Mouse (Mus musculus) forebrain, embryonic 16.5 days (tissue): ENCODE measurements around the gene Nsfl1c. TPM values are rescaled to one million over a fixed set of nuclear protein-coding genes. Genes with fewer than 3 reads are reported as not detected.

Experiments
- ATAC-seq: fragments of 200-750 bp; cut with Nextera tagmentation; 2 replicates; pipeline ENCODE4 v1.8.0; 2017; ENCODE audit warnings: mild to moderate bottlenecking, moderate library complexity
- H3K27ac ChIP-seq: fragments of 300-500 bp; sonication (generic); 2 replicates; pipeline ENCODE4 v1.5.1; 2014; ENCODE audit warnings: low read length, control low read depth
- H3K27me3 ChIP-seq: fragments of 300-500 bp; sonication (generic); replicated peaks from 2 replicates; pipeline ENCODE4 v1.6.1; 2014; ENCODE audit warnings: low read length; ENCODE audit not compliant: control insufficient read depth, insufficient read depth
- H3K36me3 ChIP-seq: fragments of 300-500 bp; sonication (generic); 2 replicates; pipeline ENCODE4 v1.6.1; 2014; ENCODE audit not compliant: control insufficient read depth, insufficient read depth
- H3K4me1 ChIP-seq: fragments of 300-500 bp; sonication (generic); replicated peaks from 2 replicates; pipeline ENCODE4 v1.6.1; 2014; ENCODE audit warnings: low read length; ENCODE audit not compliant: control insufficient read depth, insufficient read depth
- H3K4me2 ChIP-seq: fragments of 300-500 bp; sonication (generic); 2 replicates; pipeline ENCODE4 v1.6.1; 2014; ENCODE audit warnings: mild to moderate bottlenecking, low read length, control low read depth
- H3K4me3 ChIP-seq: fragments of 300-500 bp; sonication (generic); replicated peaks from 2 replicates; pipeline ENCODE4 v1.5.1; 2014; ENCODE audit warnings: mild to moderate bottlenecking, low read length, control low read depth
- H3K9ac ChIP-seq: fragments of 300-500 bp; sonication (generic); replicated peaks from 2 replicates; pipeline ENCODE4 v1.6.1; 2014; ENCODE audit warnings: low read depth, low read length, control low read depth
- H3K9me3 ChIP-seq: fragments of 300-500 bp; sonication (generic); 2 replicates; pipeline ENCODE4 v1.6.1; 2016; ENCODE audit warnings: low read length; ENCODE audit not compliant: control insufficient read depth
- WGBS: fragments of 180-500 bp; shearing (Covaris S2); extraction: QIAGEN DNeasy Blood & Tissue Kit; methylation state at CpG from one replicate; pipeline ENCODE4 v1.1.7; 2014; 5-methylcytosine and 5-hydroxymethylcytosine counted together
- polyA plus RNA-seq: library from polyadenylated mRNA; unstranded; fragments of >200 nt; fragmentation: Nextera tagmentation; extraction: Ambion mirVana; gene quantifications from 2 replicates; pipeline ENCODE4 v1.2.1, GENCODE M21; 2015

Nsfl1c gene
- polyA plus RNA-seq, 1 experiment from 2014 or later, result 287 TPM

DNA sequence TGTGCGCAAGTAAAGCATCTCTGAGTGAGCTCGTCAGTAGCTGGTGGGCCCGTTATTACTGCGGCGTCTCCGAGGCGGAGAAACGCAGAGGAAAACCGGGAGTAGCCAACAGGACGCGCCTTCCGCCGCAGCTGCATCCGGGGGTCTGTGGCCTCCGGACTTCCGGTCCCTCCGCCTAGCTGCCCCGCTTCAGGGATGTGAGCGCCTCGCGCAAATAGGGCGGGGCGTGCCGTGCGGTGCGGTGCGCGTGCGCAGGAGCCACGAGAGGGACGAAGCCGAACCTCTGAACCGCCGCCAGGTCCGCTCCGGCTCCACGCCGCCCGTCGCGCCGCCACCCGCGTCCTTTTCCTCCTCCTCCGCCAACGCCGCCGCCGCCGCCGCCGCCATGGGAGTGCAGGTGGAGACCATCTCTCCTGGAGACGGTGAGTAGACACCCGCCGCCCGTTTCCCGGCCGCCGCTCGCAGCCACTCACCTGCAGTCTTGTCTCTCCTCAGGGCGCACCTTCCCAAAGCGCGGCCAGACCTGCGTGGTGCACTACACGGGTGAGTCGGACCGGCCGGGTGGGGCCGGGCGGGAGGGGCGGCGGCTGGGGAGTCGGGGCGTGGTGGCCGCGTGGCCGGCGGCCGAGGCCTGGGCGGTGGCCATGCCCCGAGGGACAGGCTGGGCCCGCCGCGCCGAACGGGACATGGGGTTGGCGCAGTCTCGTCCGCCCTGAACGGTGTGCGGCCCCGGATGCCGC is 48.5 kb downstream of the Nsfl1c start, which contains the start of gene Fkbp1a:
TSS of gene Fkbp1a (plus strand) at position 161 of the 740 bp plus-strand sequence.
- Histone ChIP-seq H3K27me3 (no peaks in the 10 kb centered on the region), H3K4me1 (peaks cover 33% of the 10 kb centered on the region), H3K36me3 (peaks cover 8% of the 10 kb centered on the region; the same call in 1 of the 2 replicates), H3K27ac (peak within 1 kb of the TSS; percentile 81), H3K9ac (peak within 1 kb of the TSS; percentile 94), H3K9me3 (no peaks in the 10 kb centered on the region), H3K4me3 (peak within 1 kb of the TSS; percentile 91), H3K4me2 (peak within 1 kb of the TSS; percentile 83)
- ATAC-seq, result peak; percentile 98
- WGBS, result under 1% methylated on average over 90 of the region's 93 CpGs

DNA sequence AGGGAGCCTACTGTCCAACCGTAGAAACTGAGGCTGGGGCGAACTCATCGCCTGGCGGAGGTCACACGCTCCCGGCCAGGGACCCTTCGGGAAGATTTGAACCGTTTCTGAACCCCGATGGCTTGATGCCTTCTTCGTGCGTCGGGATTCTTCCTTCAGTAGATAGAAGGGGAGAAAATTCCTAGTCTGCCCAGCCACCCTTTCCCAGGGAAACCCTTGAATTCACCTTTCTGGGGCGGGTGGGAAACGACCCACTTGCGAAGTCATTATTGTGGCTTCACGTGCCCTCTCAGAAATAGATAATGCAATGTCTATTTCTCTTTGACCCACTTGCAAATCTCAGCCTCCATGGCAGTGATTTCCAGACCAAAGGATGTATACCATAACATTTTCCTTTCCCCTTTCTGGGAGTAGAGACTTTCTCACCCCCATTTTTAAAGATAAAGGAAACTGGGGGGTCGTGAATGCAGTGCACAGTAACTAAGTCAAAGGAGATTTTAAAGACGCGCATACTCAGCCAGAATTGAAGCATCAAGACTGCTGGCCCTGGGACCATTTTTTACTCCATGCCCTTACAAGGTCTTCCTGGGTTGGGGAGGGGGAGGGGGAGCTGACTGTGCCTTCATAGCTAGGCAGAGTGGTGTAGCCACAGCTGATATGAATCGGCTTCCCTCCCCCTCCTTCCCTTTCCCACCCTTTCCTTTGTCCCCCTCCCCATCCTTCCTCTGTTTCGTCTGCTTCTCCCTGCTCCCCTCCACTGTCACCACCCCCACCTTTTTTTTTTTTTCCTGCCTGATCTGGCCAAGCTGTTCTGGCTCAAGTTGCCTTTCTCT is 49.3 kb downstream of the Nsfl1c start:
- peaks cover 33% of the 10 kb centered on the region for H3K4me1 ChIP-seq
- no peaks in the 10 kb centered on the region for H3K9me3 ChIP-seq
- peak; percentile 15; the same call in 1 of the 2 replicates for ATAC-seq
- peak overlapping the region; percentile 79 for H3K27ac ChIP-seq
- WGBS, result 2% methylated on average over 21 of the region's 21 CpGs
- H3K9ac ChIP-seq, result peak overlapping the region; percentile 94
- H3K4me2 ChIP-seq, result peak overlapping the region; percentile 83
- peak overlapping the region; percentile 91 for H3K4me3 ChIP-seq
- H3K36me3 ChIP-seq, result peaks cover 8% of the 10 kb centered on the region; the same call in 1 of the 2 replicates
- no peaks in the 10 kb centered on the region for H3K27me3 ChIP-seq

DNA sequence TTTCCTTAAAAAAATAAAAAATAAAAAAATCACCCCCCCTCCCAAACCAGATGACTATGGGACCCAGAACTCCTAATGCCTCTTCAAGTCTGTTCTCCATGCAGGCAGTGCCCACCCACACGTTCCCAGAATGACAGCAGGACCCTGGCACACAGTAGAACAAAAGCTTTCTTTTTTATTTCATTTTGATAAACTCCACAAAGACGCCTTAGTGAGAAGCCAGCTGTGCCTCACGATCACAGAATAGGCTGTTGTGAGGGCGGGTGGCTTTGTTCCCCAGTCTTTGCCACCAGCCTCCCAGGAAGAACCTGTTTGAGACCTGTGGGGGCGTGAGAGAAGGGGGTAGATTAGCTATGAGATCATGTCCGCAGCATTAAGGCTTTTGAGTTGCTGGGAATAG is 50.7 kb downstream of the Nsfl1c start:
- WGBS, result 35% methylated on average over 6 of the region's 6 CpGs
- Histone ChIP-seq H3K4me1 (peaks cover 33% of the 10 kb centered on the region), H3K27me3 (no peaks in the 10 kb centered on the region), H3K27ac (no peak overlapping the region), H3K9ac (0 out of 2 replicates have a peak overlapping the region, but pooled peaks have one; percentile 9), H3K4me3 (no peak overlapping the region), H3K36me3 (peaks cover 8% of the 10 kb centered on the region; the same call in 1 of the 2 replicates), H3K4me2 (peak overlapping the region; percentile 83), H3K9me3 (no peaks in the 10 kb centered on the region)
- ATAC-seq, result no peak

DNA sequence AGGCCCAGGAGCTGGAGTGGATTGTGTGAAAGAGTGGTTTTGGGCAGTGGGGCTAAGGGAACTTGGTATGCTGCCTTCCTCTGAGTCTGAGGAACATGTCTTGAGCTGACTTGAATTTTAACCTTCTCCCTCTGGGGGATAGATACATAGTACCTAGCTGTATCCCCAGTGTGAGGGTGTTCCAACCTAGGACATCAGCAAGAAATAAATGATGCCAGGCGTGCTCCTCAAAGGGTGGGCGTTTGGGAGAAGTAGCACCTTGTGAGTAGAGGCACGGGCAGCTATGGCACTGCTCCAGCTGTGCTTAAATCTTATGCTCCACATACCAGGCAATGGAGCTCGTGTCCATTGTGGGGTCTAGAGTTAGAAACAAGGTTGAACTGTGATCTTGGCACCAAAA is 52.6 kb downstream of the Nsfl1c start:
- WGBS, result 94% methylated on average over 4 of the region's 4 CpGs
- Histone ChIP-seq H3K9me3 (no peaks in the 10 kb centered on the region), H3K4me2 (no peak overlapping the region), H3K27me3 (no peaks in the 10 kb centered on the region), H3K9ac (no peak overlapping the region), H3K4me1 (peaks cover 30% of the 10 kb centered on the region), H3K27ac (no peak overlapping the region), H3K4me3 (no peak overlapping the region), H3K36me3 (peaks cover 11% of the 10 kb centered on the region; the same call in 1 of the 2 replicates)
- ATAC-seq, result no peak

DNA sequence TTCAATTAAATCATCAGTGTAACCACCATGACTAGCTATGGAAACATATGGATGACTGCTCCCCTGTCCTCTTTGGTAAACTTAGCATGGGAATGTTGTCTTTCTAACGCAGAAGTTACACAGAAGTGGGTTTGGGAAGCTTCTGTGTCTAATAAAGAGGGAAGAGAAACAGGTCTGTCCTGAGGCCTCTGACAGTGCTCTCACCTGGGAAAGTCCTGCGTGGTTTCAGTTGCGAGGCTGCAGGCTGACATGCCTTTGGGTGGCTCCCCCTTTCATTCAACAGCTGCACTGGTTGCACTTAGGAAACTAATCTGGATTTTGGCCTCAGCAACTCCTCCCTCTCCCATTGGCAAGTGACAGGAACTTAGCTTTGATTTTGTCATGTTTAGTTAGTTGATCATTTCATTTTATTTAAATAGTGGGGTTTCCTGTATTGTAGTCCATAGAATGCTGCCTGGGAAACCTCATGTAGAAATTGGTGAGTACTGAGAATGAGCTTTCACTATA is 55.7 kb downstream of the Nsfl1c start:
- 95% methylated on average over 3 of the region's 3 CpGs for WGBS
- no peak for ATAC-seq

More for the DNA sequence above, 55.7 kb downstream of the Nsfl1c start:
- no peak overlapping the region for H3K4me3 ChIP-seq
- no peaks in the 10 kb centered on the region for H3K27me3 ChIP-seq
- no peak overlapping the region for H3K9ac ChIP-seq
- no peak overlapping the region for H3K4me2 ChIP-seq
- H3K9me3 ChIP-seq, result no peaks in the 10 kb centered on the region
- H3K4me1 ChIP-seq, result peaks cover 13% of the 10 kb centered on the region
- no peak overlapping the region for H3K27ac ChIP-seq
- H3K36me3 ChIP-seq, result peaks cover 13% of the 10 kb centered on the region

Other genes with a start within 250 kb of the Nsfl1c start
- not detected in 2 replicates for gene 4921509C19Rik, start 18.0 kb upstream of the Nsfl1c start, polyA plus RNA-seq
- 610 and 624 TPM in 2 replicates for gene Fkbp1a, start 48.3 kb downstream of the Nsfl1c start, polyA plus RNA-seq
- 0.89 and 1.0 TPM in 2 replicates for gene Sdcbp2, start 78.4 kb downstream of the Nsfl1c start, polyA plus RNA-seq
- gene Snph, start 138.4 kb downstream of the Nsfl1c start, polyA plus RNA-seq, result 9.2 and 14.8 TPM in 2 replicates
- gene Rad21l, start 174.4 kb downstream of the Nsfl1c start, polyA plus RNA-seq, result not detected in 2 replicates
- gene Tmem74b, start 207.8 kb downstream of the Nsfl1c start, polyA plus RNA-seq, result 22.2 and 26.6 TPM in 2 replicates